Mouse (Mus musculus) spleen, adult 2 months (tissue): ENCODE data around the gene Lca5l. TPM values are rescaled to one million over a fixed set of nuclear protein-coding genes. Genes with fewer than 3 reads are reported as not detected.

ENCODE experiments used
- DNase-seq, 2 experiments: peaks; one replicate each; pipeline versions ENCODE4 v3.0.0 to v3.0.0-alpha.2; 2012 to 2021; ENCODE audit warnings: low spot score in 2 of 2, low read depth in 1 of 2
- H3K27ac ChIP-seq: fragments of 200-500 bp; 2 replicates; pipeline ENCODE4 v1.5.1; 2012; ENCODE audit warnings: low read length, inconsistent platforms; ENCODE audit not compliant: insufficient read depth
- H3K27me3 ChIP-seq: fragments of 200-500 bp; 2 replicates; pipeline ENCODE4 v1.6.1; 2012; ENCODE audit warnings: mild to moderate bottlenecking, moderate library complexity, low read length, inconsistent platforms; ENCODE audit not compliant: control insufficient read depth, insufficient read depth
- H3K36me3 ChIP-seq: fragments of 200-500 bp; 2 replicates; pipeline ENCODE4 v1.6.1; 2012; ENCODE audit warnings: mild to moderate bottlenecking, low read length, inconsistent platforms; ENCODE audit not compliant: control insufficient read depth, insufficient read depth
- H3K4me1 ChIP-seq: fragments of 200-500 bp; 2 replicates; pipeline ENCODE4 v1.6.1; 2011; ENCODE audit warnings: inconsistent platforms; ENCODE audit not compliant: control insufficient read depth, insufficient read depth, insufficient read length
- H3K4me3 ChIP-seq: fragments of 200-500 bp; 2 replicates; pipeline ENCODE4 v1.5.1; 2011; ENCODE audit warnings: mild to moderate bottlenecking, inconsistent platforms; ENCODE audit not compliant: insufficient read depth, insufficient read length; ENCODE audit errors: extremely low read depth
- CTCF ChIP-seq: fragments of 200-500 bp; IDR thresholded peaks from 2 replicates; pipeline ENCODE4 v1.5.1; 2011; ENCODE audit warnings: mild to moderate bottlenecking, inconsistent platforms; ENCODE audit not compliant: insufficient read depth, insufficient read length, insufficient replicate concordance; ENCODE audit errors: extremely low read depth
- POLR2A ChIP-seq: fragments of 200-500 bp; IDR thresholded peaks from 2 replicates; pipeline ENCODE4 v1.6.1; 2011; ENCODE audit warnings: low read depth, low read length, inconsistent platforms
- WGBS: fragments of 180-500 bp; shearing (Covaris S2); methylation state at CpG from one replicate; pipeline ENCODE4 v1.1.7; 2018; 5-methylcytosine and 5-hydroxymethylcytosine counted together
- polyA plus RNA-seq: library from polyadenylated mRNA; depleted of rRNA; stranded (reverse); fragments of >200 nt; gene quantifications from 2 replicates; pipeline ENCODE4 v1.2.3, GENCODE M21; 2012; rRNA removed

Lca5l gene
- polyA plus RNA-seq, 1 experiment: 0.09 TPM

GRCm38 (mm10) chr16:96126684-96127171 is 65.3 kb downstream of the Lca5l start:
- Histone ChIP-seq H3K36me3 (peaks cover 19% of the 10 kb centered on the region), H3K4me1 (peaks cover 2% of the 10 kb centered on the region; the same call in 1 of the 2 replicates), H3K27ac (peak overlapping the region; percentile 91), H3K27me3 (no peaks in the 10 kb centered on the region), H3K4me3 (peak overlapping the region; percentile 68)
- TF ChIP-seq POLR2A (no peak), CTCF (no peak)
- DNase-seq: no peak
- 14% methylated on average over 19 of the region's 19 CpGs for WGBS

GRCm38 (mm10) chr16:96120022-96120623 is 71.9 kb downstream of the Lca5l start:
- H3K27ac ChIP-seq: no peak overlapping the region
- H3K4me3 ChIP-seq: no peak overlapping the region
- H3K4me1 ChIP-seq: no peaks in the 10 kb centered on the region
- no peaks in the 10 kb centered on the region for H3K27me3 ChIP-seq
- TF ChIP-seq CTCF: no peak
- TF ChIP-seq POLR2A: no peak
- no peak for DNase-seq
- H3K36me3 ChIP-seq: peaks cover 21% of the 10 kb centered on the region
- WGBS: 64% methylated on average over 4 of the region's 4 CpGs

GRCm38 (mm10) chr16:96114729-96115128 is 77.3 kb downstream of the Lca5l start:
- peak in 1 of 2 experiments; percentile 22 for DNase-seq
- 48% methylated on average over 4 of the region's 4 CpGs for WGBS

GRCm38 (mm10) chr16:96112769-96113168 is 79.3 kb downstream of the Lca5l start:
- Histone ChIP-seq H3K36me3 (no peaks in the 10 kb centered on the region), H3K4me3 (no peak overlapping the region), H3K4me1 (peaks cover 18% of the 10 kb centered on the region), H3K27ac (peak overlapping the region; percentile 3; the same call in 1 of the 2 replicates), H3K27me3 (no peaks in the 10 kb centered on the region)
- peak; percentile 48; the same call in 1 of the 2 replicates for TF ChIP-seq CTCF
- no peak for TF ChIP-seq POLR2A
- peak in 1 of 2 experiments; percentile 69 for DNase-seq
- 46% methylated on average over 2 of the region's 2 CpGs for WGBS

More at GRCm38 (mm10) chr16:96114729-96115128, 77.3 kb downstream of the Lca5l start:
- Histone ChIP-seq H3K4me1 (peaks cover 18% of the 10 kb centered on the region), H3K27ac (no peak overlapping the region), H3K4me3 (no peak overlapping the region), H3K27me3 (no peaks in the 10 kb centered on the region), H3K36me3 (no peaks in the 10 kb centered on the region)
- TF ChIP-seq POLR2A (no peak), CTCF (peak; percentile 20; the same call in 1 of the 2 replicates)

GRCm38 (mm10) chr16:96110655-96111345 is 81.3 kb downstream of the Lca5l start:
- no peaks in the 10 kb centered on the region for H3K36me3 ChIP-seq
- peak overlapping the region; percentile 98 for H3K27ac ChIP-seq
- 30% methylated on average over 5 of the region's 5 CpGs for WGBS
- peak in 1 of 2 experiments; percentile 51 for DNase-seq
- H3K4me3 ChIP-seq: no peak overlapping the region
- no peak for TF ChIP-seq POLR2A
- no peak for TF ChIP-seq CTCF
- peaks cover 18% of the 10 kb centered on the region for H3K4me1 ChIP-seq
- H3K27me3 ChIP-seq: no peaks in the 10 kb centered on the region

GRCm38 (mm10) chr16:96109673-96110072 is 82.4 kb downstream of the Lca5l start:
- 29% methylated on average over 4 of the region's 4 CpGs for WGBS

More at GRCm38 (mm10) chr16:96109673-96110072, 82.4 kb downstream of the Lca5l start:
- TF ChIP-seq CTCF (no peak), POLR2A (no peak)
- H3K27ac ChIP-seq: peak overlapping the region; percentile 98
- H3K4me3 ChIP-seq: no peak overlapping the region
- H3K36me3 ChIP-seq: no peaks in the 10 kb centered on the region
- peaks cover 18% of the 10 kb centered on the region for H3K4me1 ChIP-seq
- peak; percentile 47 to 62 for DNase-seq
- no peaks in the 10 kb centered on the region for H3K27me3 ChIP-seq

Other genes starting within 250 kb of the Lca5l start
- gene Psmg1, start 201.3 kb downstream of the Lca5l start, polyA plus RNA-seq: 7.8 and 8.6 TPM in 2 replicates
- 32.8 and 41.9 TPM in 2 replicates for gene Brwd1, start 109.7 kb downstream of the Lca5l start, polyA plus RNA-seq
- 19.0 and 19.9 TPM in 2 replicates for gene Hmgn1, start 64.5 kb downstream of the Lca5l start, polyA plus RNA-seq
- gene Wrb, start 46.9 kb downstream of the Lca5l start, polyA plus RNA-seq: 28.4 and 38.1 TPM in 2 replicates
- 1.2 and 1.9 TPM in 2 replicates for gene Sh3bgr, start 8.2 kb upstream of the Lca5l start, polyA plus RNA-seq
- gene B3galt5, start 43.5 kb upstream of the Lca5l start, polyA plus RNA-seq: 0.07 and 0.13 TPM in 2 replicates